Mouse (Mus musculus): ENCODE results near the gene Anxa1. TPM values are rescaled to one million over a fixed set of nuclear protein-coding genes. Genes with fewer than 3 reads are reported as not detected.

The Anxa1 gene
- polyA plus RNA-seq, 1 experiment from 2014 or later, result 871 TPM

GRCm38 (mm10) chr19:20366571-20366970, 24.2 kb downstream of the Anxa1 start:
- ATAC-seq (ENCODE audit: insufficient number of reproducible peaks, low FRiP score, low TSS enrichment, low read depth), result no peak
- Histone ChIP-seq H3K9me3 (no peaks in the 10 kb centered on the region), H3K4me2 (no peak overlapping the region), H3K4me1 (no peaks in the 10 kb centered on the region), H3K27me3 (no peaks in the 10 kb centered on the region), H3K9ac (no peak overlapping the region), H3K4me3 (no peak overlapping the region), H3K27ac (no peak overlapping the region; the same call in 1 of the 2 replicates), H3K36me3 (no peaks in the 10 kb centered on the region)
- WGBS, result 56% methylated on average over 5 of the region's 5 CpGs

GRCm38 (mm10) chr19:20366010-20366409, 24.7 kb downstream of the Anxa1 start:
- H3K27me3 ChIP-seq, result no peaks in the 10 kb centered on the region
- H3K27ac ChIP-seq, result no peak overlapping the region; the same call in 1 of the 2 replicates
- H3K4me3 ChIP-seq, result no peak overlapping the region
- no peaks in the 10 kb centered on the region for H3K9me3 ChIP-seq
- no peak overlapping the region for H3K4me2 ChIP-seq
- H3K9ac ChIP-seq, result no peak overlapping the region
- peak; percentile 75; the same call in 1 of the 2 replicates for ATAC-seq (ENCODE audit: insufficient number of reproducible peaks, low FRiP score, low TSS enrichment, low read depth)
- no peaks in the 10 kb centered on the region for H3K36me3 ChIP-seq
- no peaks in the 10 kb centered on the region for H3K4me1 ChIP-seq
- WGBS, result 18% methylated on average over 2 of the region's 2 CpGs

- 74% methylated on average over 2 of the region's 2 CpGs for WGBS
- no peak overlapping the region for H3K4me2 ChIP-seq
- ATAC-seq (ENCODE audit: insufficient number of reproducible peaks, low FRiP score, low TSS enrichment, low read depth), result no peak
- no peak overlapping the region for H3K27ac ChIP-seq
- H3K4me1 ChIP-seq, result no peaks in the 10 kb centered on the region
- H3K9ac ChIP-seq, result no peak overlapping the region
- no peaks in the 10 kb centered on the region for H3K36me3 ChIP-seq
- no peaks in the 10 kb centered on the region for H3K9me3 ChIP-seq
- no peak overlapping the region for H3K4me3 ChIP-seq
- no peaks in the 10 kb centered on the region for H3K27me3 ChIP-seq
Measured at GRCm38 (mm10) chr19:20365364-20365763, 25.4 kb downstream of the Anxa1 start.

GRCm38 (mm10) chr19:20364931-20365330, 25.8 kb downstream of the Anxa1 start:
- Histone ChIP-seq H3K27ac (no peak overlapping the region), H3K4me3 (no peak overlapping the region), H3K4me2 (no peak overlapping the region), H3K4me1 (no peaks in the 10 kb centered on the region), H3K9ac (no peak overlapping the region), H3K27me3 (no peaks in the 10 kb centered on the region), H3K36me3 (no peaks in the 10 kb centered on the region), H3K9me3 (no peaks in the 10 kb centered on the region)
- ATAC-seq (ENCODE audit: insufficient number of reproducible peaks, low FRiP score, low TSS enrichment, low read depth), result no peak
- 79% methylated on average over 13 of the region's 13 CpGs for WGBS

- Histone ChIP-seq H3K4me3 (no peak overlapping the region), H3K27ac (no peak overlapping the region), H3K9me3 (no peaks in the 10 kb centered on the region), H3K36me3 (no peaks in the 10 kb centered on the region), H3K9ac (no peak overlapping the region), H3K4me2 (no peak overlapping the region), H3K27me3 (no peaks in the 10 kb centered on the region), H3K4me1 (no peaks in the 10 kb centered on the region)
- no peak for ATAC-seq (ENCODE audit: insufficient number of reproducible peaks, low FRiP score, low TSS enrichment, low read depth)
- WGBS, result 71% methylated on average over 10 of the region's 10 CpGs
Measured at GRCm38 (mm10) chr19:20363221-20363620, 27.5 kb downstream of the Anxa1 start.

GRCm38 (mm10) chr19:20361917-20362577, 28.7 kb downstream of the Anxa1 start:
- no peak overlapping the region for H3K9ac ChIP-seq
- no peak for ATAC-seq (ENCODE audit: insufficient number of reproducible peaks, low FRiP score, low TSS enrichment, low read depth)
- no peaks in the 10 kb centered on the region for H3K9me3 ChIP-seq
- no peak overlapping the region for H3K4me3 ChIP-seq
- H3K27ac ChIP-seq, result no peak overlapping the region
- no peaks in the 10 kb centered on the region for H3K4me1 ChIP-seq
- H3K4me2 ChIP-seq, result no peak overlapping the region
- 46% methylated on average over 2 of the region's 2 CpGs for WGBS
- no peaks in the 10 kb centered on the region for H3K27me3 ChIP-seq
- H3K36me3 ChIP-seq, result no peaks in the 10 kb centered on the region

- no peak overlapping the region for H3K4me2 ChIP-seq
- H3K27ac ChIP-seq, result no peak overlapping the region
- H3K4me3 ChIP-seq, result no peak overlapping the region
- no peaks in the 10 kb centered on the region for H3K36me3 ChIP-seq
- H3K9me3 ChIP-seq, result no peaks in the 10 kb centered on the region
- WGBS, result 86% methylated on average over 5 of the region's 5 CpGs
- no peaks in the 10 kb centered on the region for H3K27me3 ChIP-seq
- no peak overlapping the region for H3K9ac ChIP-seq
- ATAC-seq (ENCODE audit: insufficient number of reproducible peaks, low FRiP score, low TSS enrichment, low read depth), result no peak
- H3K4me1 ChIP-seq, result no peaks in the 10 kb centered on the region
Measured at GRCm38 (mm10) chr19:20358679-20359078, 32.1 kb downstream of the Anxa1 start.

- Histone ChIP-seq H3K36me3 (no peaks in the 10 kb centered on the region), H3K4me2 (no peak overlapping the region), H3K27ac (no peak overlapping the region), H3K9ac (no peak overlapping the region), H3K9me3 (no peaks in the 10 kb centered on the region), H3K4me1 (no peaks in the 10 kb centered on the region), H3K27me3 (no peaks in the 10 kb centered on the region), H3K4me3 (no peak overlapping the region)
- no peak for ATAC-seq (ENCODE audit: insufficient number of reproducible peaks, low FRiP score, low TSS enrichment, low read depth)
- 9% methylated on average over 8 of the region's 8 CpGs for WGBS
Measured at GRCm38 (mm10) chr19:20345317-20345917, 45.3 kb downstream of the Anxa1 start.

- H3K9ac ChIP-seq, result no peak overlapping the region
- H3K27me3 ChIP-seq, result no peaks in the 10 kb centered on the region
- WGBS, result 44% methylated on average over 11 of the region's 11 CpGs
- no peak overlapping the region for H3K27ac ChIP-seq
- H3K36me3 ChIP-seq, result no peaks in the 10 kb centered on the region
- no peaks in the 10 kb centered on the region for H3K9me3 ChIP-seq
- H3K4me1 ChIP-seq, result no peaks in the 10 kb centered on the region
- H3K4me2 ChIP-seq, result no peak overlapping the region
- ATAC-seq (ENCODE audit: insufficient number of reproducible peaks, low FRiP score, low TSS enrichment, low read depth), result no peak
- no peak overlapping the region for H3K4me3 ChIP-seq
Measured at GRCm38 (mm10) chr19:20344511-20345316, 46.0 kb downstream of the Anxa1 start.

- no peaks in the 10 kb centered on the region for H3K9me3 ChIP-seq
- H3K4me2 ChIP-seq, result no peak overlapping the region
- no peaks in the 10 kb centered on the region for H3K36me3 ChIP-seq
- ATAC-seq (ENCODE audit: insufficient number of reproducible peaks, low FRiP score, low TSS enrichment, low read depth), result no peak
- H3K27ac ChIP-seq, result no peak overlapping the region
- H3K4me1 ChIP-seq, result no peaks in the 10 kb centered on the region
- H3K9ac ChIP-seq, result no peak overlapping the region
- no peaks in the 10 kb centered on the region for H3K27me3 ChIP-seq
- WGBS, result 81% methylated on average over 10 of the region's 10 CpGs
- no peak overlapping the region for H3K4me3 ChIP-seq
Measured at GRCm38 (mm10) chr19:20344052-20344451, 46.7 kb downstream of the Anxa1 start.

Measured in limb, embryonic 15.5 days (tissue).